Mouse (Mus musculus): Measurements from ENCODE around the gene Ttc28.

The Ttc28 gene

GRCm38 (mm10) chr5:111008431-111008830 lies 128.8 kb downstream of the Ttc28 start:
- DNase-seq (ENCODE audit: low read depth): no peak

DNA sequence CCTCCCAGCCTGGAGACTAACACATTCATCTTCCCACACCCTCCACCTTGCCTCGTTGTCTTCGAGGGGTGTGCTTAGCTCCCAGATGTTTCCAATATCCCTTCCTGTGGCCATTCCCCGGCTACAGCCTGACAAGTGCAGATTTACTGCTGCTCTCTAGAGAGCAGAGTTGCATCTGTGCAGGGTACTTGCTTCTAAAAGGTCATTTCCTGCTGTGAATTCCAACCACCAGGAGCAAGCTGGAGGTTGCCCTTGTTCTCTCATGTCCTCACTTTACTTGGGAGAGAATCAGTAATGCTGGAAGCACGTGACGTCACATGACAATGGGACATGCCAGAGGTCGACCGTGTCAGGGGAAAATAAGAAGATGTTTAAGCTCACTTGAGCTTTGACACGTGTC lies 131.7 kb downstream of the Ttc28 start:
- no peak for DNase-seq (ENCODE audit: low read depth)

DNA sequence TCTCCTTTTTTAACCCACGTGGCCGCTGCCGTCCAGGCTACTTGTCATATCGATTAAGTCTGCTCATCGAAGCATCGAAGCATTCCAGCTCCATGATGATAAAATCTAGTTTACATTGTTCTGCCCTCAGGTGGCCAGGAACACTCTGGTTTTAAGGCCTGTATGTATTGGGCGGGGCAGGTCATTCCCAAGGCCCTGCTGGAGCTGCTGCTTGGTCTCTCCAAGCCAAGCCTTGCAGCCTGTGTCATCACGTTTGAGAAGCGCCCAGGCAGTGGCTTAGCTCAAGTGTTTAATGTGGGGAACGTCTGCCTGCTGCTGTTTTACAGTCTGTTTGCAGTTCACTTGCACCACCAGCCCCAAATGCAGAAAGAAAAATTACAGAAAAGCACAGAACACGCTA lies 132.5 kb downstream of the Ttc28 start:
- no peak for DNase-seq (ENCODE audit: low read depth)

DNA sequence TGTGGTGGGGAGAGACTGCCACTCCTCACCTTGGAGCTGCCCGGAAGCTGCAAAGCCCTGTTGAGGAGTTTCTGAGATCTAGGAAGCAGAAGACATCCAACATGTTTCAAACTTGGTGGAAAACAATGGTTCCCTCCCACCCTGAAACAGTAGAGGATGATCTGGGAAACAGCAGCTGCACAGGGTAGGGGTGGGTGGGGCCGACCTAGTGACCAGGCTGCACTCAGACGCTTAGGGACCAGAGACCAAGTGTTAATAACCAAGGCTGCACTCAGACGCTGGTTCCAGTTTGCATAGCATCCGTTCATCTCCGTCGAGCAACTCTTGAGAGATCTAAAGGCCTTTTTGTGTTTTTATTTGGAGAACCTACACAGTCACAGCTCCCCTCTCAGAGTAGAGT lies 133.0 kb downstream of the Ttc28 start:
- DNase-seq (ENCODE audit: low read depth): no peak

DNA sequence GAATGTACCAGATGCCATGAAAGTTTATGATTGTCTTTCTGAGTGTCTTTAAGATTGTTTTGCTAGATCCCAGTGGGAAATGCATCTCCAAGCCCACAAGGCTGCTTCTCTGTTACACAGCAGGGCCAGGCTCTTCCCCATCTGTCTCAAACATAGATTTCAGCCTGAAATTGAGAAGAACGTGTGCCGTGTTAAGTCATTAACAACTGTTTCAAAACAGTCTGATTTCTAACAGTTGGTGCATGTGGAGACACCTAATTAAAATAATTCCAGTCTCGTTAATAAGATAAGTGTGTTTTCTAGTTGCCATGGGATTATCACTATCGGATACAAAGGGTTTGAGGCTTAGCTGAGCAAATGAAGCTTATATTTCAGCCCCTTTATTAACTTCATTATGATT lies 135.4 kb downstream of the Ttc28 start:
- no peak for DNase-seq (ENCODE audit: low read depth)

DNA sequence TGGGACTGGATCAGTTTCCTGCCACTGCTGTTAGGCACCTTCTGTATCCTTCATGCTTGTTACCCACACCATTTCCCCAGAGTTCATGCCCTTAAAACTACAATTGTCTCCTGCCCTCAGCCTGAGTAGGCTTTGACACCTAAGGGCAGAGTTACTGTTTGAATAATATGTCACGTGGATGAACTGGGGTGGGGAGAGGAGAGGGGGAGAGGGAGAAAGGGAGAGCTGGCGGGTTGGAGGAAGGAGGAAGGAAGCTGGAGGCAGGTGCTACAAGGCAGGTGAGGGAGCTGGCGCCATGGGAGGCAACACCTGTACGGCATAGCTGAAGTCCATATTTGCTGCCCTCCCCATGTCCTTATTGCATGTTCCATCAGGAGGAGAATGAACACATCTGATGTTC lies 137.7 kb downstream of the Ttc28 start:
- no peak for DNase-seq (ENCODE audit: low read depth)

DNA sequence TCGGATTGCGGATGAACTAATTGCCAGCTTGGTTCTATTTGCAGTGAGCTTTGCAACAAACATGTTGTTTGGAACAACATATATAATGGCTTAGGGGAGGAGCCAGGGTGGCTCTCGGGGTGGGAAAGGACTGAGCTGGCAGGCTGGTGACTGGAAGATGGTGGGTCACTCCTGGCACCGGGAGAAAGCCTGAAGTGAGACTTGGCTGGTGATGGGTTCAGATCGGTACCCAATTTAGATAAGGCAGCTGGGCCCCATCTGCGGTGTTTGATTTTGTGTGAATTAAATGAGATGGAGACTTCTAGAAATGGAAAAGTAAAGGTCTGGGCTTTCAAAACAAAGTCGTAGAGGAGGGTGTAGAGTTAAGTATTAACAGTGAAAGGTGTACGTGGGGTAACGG lies 142.7 kb downstream of the Ttc28 start:
- no peak for DNase-seq (ENCODE audit: low read depth)

- no peak for DNase-seq (ENCODE audit: low read depth)
These were observed 143.3 kb downstream of the Ttc28 start for GRCm38 (mm10) chr5:111022940-111023339.

DNA sequence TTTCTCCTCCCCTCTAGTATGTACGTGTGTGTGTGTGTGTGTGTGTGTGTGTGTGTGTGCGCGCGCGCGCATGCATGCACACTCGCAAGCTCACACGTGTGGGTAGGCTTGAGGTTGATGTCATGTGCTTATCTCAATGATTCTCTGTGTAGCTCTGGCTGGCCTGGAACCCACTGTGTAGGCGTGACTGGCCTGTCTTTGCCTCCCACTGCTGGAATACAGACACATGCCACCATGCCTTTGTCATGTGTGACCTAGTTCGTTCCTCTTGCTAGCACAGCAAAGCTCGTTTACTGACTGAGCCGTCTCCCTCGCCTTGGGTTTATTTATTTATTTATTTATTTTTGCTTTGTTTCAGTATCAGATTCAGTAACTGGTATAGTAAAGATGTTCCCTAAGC lies 145.0 kb downstream of the Ttc28 start:
- no peak for DNase-seq (ENCODE audit: low read depth)

DNA sequence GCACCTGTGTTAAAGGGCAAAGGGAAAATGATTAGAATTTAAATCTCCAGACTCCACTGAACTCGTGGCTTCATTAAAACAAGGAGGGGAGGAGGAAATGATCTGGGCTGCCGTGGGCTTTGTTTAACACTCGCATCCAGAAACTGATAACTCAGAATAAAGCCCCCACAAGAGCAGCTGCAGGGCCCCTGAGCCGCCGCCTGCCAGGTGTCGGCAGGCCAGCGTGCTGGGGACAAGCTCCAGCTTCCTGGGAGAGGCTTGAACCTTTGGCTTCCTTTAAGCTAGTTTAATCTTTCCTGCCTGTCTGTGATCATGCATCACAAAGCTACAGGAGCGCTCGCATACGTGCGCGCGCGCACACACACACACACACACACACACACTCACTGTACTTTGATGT lies 145.9 kb downstream of the Ttc28 start:
- no peak for DNase-seq (ENCODE audit: low read depth)

DNA sequence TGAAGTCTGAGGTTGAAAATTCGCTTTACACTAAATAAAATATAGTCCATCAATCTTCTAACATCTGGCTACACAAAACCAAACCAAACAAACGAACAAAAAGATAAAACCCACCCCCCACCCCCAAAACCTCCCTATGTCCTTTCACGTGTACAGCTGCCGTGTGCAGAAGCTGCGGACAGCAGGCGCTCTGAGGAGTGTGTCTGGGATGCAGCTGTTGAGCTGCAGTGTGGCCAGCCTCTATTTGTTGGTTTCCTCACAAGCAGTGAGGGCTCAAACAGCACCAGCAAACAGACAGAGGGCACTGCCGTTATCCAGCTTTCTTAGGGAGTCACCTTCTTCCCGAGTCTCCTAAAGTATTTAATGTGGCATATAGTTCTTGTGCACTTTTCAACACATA lies 146.6 kb downstream of the Ttc28 start:
- no peak for DNase-seq (ENCODE audit: low read depth)

GRCm38 (mm10) chr5:111028340-111028739 lies 148.7 kb downstream of the Ttc28 start:
- DNase-seq (ENCODE audit: low read depth): no peak

DNA sequence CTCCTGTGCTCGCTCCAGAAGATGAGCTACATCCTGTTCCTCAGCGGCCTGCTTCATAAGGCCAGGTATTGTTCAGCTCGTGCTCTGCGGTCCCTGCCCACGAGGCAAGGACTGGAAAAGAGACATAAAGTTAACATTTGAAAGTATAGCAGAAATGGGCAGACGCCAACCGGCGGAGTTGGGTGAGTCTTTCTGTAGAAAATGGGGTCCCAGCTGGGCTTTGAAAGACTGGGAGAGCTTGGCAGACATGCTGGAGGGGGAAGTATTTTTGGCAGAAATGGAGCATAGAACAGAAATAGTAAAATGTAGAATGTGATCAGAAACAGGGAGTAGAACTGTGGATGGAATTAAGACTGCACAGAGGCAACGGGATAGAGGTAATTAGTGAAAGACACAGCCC lies 149.3 kb downstream of the Ttc28 start:
- DNase-seq (ENCODE audit: low read depth): no peak

DNA sequence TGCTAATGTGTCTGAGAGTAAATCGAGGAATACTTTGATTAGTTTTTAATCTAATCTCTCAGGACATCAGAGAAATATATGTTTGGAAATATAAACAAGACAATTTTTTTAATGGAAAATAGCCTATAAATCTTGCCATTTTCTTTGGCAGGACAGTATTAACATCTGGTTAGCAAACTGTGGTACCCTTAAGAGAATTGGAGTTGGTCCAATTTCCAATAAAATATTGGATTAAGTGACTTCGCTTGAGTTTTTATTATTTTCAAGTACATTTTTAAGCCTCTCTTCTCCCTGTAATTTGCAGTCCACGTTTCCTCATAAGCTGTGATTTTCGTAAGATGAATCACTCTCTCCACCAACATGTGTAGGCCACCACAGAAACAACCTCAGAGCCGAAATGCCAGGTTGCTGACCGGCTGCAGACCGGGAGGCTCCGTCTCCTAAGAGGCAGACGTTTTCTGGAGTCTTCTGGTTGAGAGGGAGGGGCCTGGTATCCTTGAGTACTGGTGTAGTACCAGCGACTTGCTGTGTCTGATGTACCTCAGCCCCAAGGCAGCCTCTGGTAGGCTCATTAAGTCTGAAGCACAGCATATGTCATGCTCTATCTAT lies 153.2 kb downstream of the Ttc28 start:
- DNase-seq (ENCODE audit: low read depth): no peak

DNA sequence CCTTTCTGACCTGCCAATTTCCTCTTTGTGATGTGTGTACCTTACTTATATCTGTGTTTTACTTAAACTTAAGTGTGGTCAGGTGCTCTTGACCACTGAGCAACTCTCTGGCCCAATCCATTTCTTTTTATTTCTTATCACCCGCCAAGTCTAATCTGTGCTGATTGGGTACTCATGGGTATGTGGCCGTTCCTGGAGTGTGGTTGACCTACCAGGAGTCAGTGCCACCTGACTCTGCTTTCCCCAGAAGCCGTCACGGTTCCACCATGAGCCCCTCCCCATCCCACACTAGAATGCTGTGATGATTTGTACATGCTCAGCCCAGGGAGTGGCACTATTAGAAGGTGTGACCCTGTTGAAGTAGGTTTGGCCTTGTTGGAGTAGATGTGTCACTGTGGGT lies 153.9 kb downstream of the Ttc28 start:
- DNase-seq (ENCODE audit: low read depth): no peak

- DNase-seq (ENCODE audit: low read depth): no peak
These were observed 157.6 kb downstream of the Ttc28 start for GRCm38 (mm10) chr5:111037123-111037748.

DNA sequence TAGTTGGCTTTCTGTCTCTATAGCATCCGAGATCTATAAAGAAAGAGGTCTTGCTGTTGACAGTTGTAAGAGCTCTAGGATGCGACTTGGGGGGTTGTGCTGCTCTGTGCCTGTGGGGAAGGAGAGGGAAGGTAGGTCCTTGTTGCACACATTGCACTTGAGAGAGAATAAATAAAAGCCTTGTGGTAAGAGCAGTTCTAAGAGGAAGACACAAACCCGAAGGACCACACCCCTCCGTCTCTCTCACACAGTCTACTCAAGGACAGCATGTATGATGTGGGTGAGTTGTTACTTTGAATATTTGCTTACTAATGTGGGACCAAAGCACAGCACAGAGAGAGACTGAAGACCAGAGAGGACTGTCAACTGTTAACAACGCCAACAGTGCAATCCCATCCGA lies 160.2 kb downstream of the Ttc28 start:
- no peak for DNase-seq (ENCODE audit: low read depth)

GRCm38 (mm10) chr5:111041952-111042351 lies 162.3 kb downstream of the Ttc28 start:
- no peak for DNase-seq (ENCODE audit: low read depth)

GRCm38 (mm10) chr5:111044193-111044592 lies 164.6 kb downstream of the Ttc28 start:
- no peak for DNase-seq (ENCODE audit: low read depth)

- no peak for DNase-seq (ENCODE audit: low read depth)
These were observed 166.8 kb downstream of the Ttc28 start for GRCm38 (mm10) chr5:111046359-111046758.

GRCm38 (mm10) chr5:111046841-111047476 lies 167.4 kb downstream of the Ttc28 start:
- no peak for DNase-seq (ENCODE audit: low read depth)

- no peak for DNase-seq (ENCODE audit: low read depth)
These were observed 168.4 kb downstream of the Ttc28 start for GRCm38 (mm10) chr5:111048036-111048435.

- no peak for DNase-seq (ENCODE audit: low read depth)
These were observed 170.0 kb downstream of the Ttc28 start for GRCm38 (mm10) chr5:111049584-111049983.

DNA sequence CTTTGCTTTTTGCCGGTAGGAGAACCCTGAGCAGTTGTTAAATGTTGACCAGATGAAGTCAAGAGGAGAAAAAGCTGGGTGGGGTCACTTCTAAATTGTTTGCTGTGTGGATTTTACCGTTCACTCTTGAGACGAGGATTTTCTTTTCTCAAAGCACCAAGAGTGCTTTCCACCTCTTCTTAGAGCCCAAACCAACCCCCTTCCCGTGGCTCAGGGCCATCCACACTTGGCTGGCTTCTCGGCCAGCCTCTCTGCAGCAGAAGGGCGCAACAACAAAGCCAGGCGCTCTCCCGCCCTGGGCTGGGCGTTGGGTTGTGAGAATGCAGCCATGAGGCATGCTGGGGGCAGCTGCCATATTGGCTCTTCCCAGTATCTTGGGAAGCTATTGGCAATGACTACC lies 170.5 kb downstream of the Ttc28 start:
- no peak for DNase-seq (ENCODE audit: low read depth)
